Mouse (Mus musculus) forebrain, postnatal 0 days (tissue): ENCODE measurements around the gene Ogt. TPM values are rescaled to one million over a fixed set of nuclear protein-coding genes. Genes with fewer than 3 reads are reported as not detected.

Experiments used
- ATAC-seq: fragments of 200-750 bp; cut with Nextera tagmentation; 2 replicates; pipeline ENCODE4 v1.8.0; 2017; ENCODE audit warnings: mild to moderate bottlenecking, moderate library complexity
- DNase-seq: peaks from one replicate; pipeline ENCODE4 v3.0.0-alpha.2; 2015
- H3K27ac ChIP-seq: fragments of 300-500 bp; sonication (generic); 2 replicates; pipeline ENCODE4 v1.5.1; 2014; ENCODE audit warnings: low read depth, mild to moderate bottlenecking, antibody characterized with exemption, low read length, moderate library complexity, mixed read lengths
- H3K27me3 ChIP-seq: fragments of 300-500 bp; sonication (generic); 2 replicates; pipeline ENCODE4 v1.6.1; 2014; ENCODE audit warnings: mild to moderate bottlenecking, low read length, mixed read lengths; ENCODE audit not compliant: insufficient read depth
- H3K36me3 ChIP-seq: fragments of 300-500 bp; sonication (generic); 2 replicates; pipeline ENCODE4 v1.6.1; 2014; ENCODE audit warnings: mild to moderate bottlenecking, moderate library complexity; ENCODE audit not compliant: insufficient read depth
- H3K4me1 ChIP-seq: fragments of 300-500 bp; sonication (generic); 2 replicates; pipeline ENCODE4 v1.6.1; 2014; ENCODE audit warnings: antibody characterized with exemption; ENCODE audit not compliant: insufficient read depth
- H3K4me2 ChIP-seq: fragments of 300-500 bp; sonication (generic); 2 replicates; pipeline ENCODE4 v1.6.1; 2014; ENCODE audit warnings: low read depth, mild to moderate bottlenecking, moderate library complexity
- H3K4me3 ChIP-seq: fragments of 300-500 bp; sonication (generic); 2 replicates; pipeline ENCODE4 v1.5.1; 2014; ENCODE audit warnings: low read depth, low read length, mixed read lengths
- H3K9ac ChIP-seq: fragments of 300-500 bp; sonication (generic); 2 replicates; pipeline ENCODE4 v1.6.1; 2014; ENCODE audit warnings: mild to moderate bottlenecking
- H3K9me3 ChIP-seq: fragments of 300-500 bp; sonication (generic); 2 replicates; pipeline ENCODE4 v1.6.1; 2016; ENCODE audit warnings: low read length
- CTCF ChIP-seq: sonication (generic); IDR thresholded peaks from 2 replicates; pipeline ENCODE4 v1.5.1; 2016; ENCODE audit warnings: antibody characterized with exemption, control low read depth, low read depth
- WGBS: fragments of 180-500 bp; shearing (Covaris S2); extraction: QIAGEN DNeasy Blood & Tissue Kit; methylation state at CpG from one replicate; pipeline ENCODE4 v1.1.7; 2014; 5-methylcytosine and 5-hydroxymethylcytosine counted together
- polyA plus RNA-seq: library from polyadenylated mRNA; unstranded; fragments of >200 nt; fragmentation: Nextera tagmentation; extraction: Ambion mirVana; gene quantifications from 2 replicates; pipeline ENCODE4 v1.2.1, GENCODE M21; 2015
- total RNA-seq: library from RNA; depleted of rRNA; stranded (reverse); fragments of >200 nt; gene quantifications from 2 replicates; pipeline ENCODE4 v1.2.3, GENCODE M21; 2014; rRNA removed

Gene Ogt
- total and polyA plus RNA-seq, 2 experiments from 2014 or later = 93.6 to 187 TPM

GRCm38 (mm10) chrX:101733828-101734319, 94.0 kb downstream of the Ogt start, which contains the start of gene Cxcr3:
Gene Cxcr3, minus strand, starts transcription at chrX:101734269.
- Histone ChIP-seq H3K4me1 (no peaks in the 10 kb centered on the region), H3K9ac (no peak within 1 kb of the TSS), H3K36me3 (no peaks in the 10 kb centered on the region), H3K27me3 (no peaks in the 10 kb centered on the region), H3K27ac (no peak within 1 kb of the TSS), H3K4me2 (no peak within 1 kb of the TSS), H3K4me3 (no peak within 1 kb of the TSS), H3K9me3 (no peaks in the 10 kb centered on the region)
- no peak for TF ChIP-seq CTCF
- DNase-seq (no peak), ATAC-seq (no peak)
- 46% methylated on average over 11 of the region's 11 CpGs for WGBS

Other genes starting within 250 kb of the Ogt start
- gene Zmym3, start 219.2 kb upstream of the Ogt start, total RNA-seq = 197 and 199 TPM in 2 replicates
- 94.7 and 102 TPM in 2 replicates for gene Zmym3, start 219.2 kb upstream of the Ogt start, polyA plus RNA-seq
- gene Nono, start 210.7 kb upstream of the Ogt start, total RNA-seq = 379 and 402 TPM in 2 replicates
- 246 and 266 TPM in 2 replicates for gene Nono, start 210.7 kb upstream of the Ogt start, polyA plus RNA-seq
- 0.86 and 4.2 TPM in 2 replicates for gene Itgb1bp2, start 191.0 kb upstream of the Ogt start, total RNA-seq
- gene Itgb1bp2, start 191.0 kb upstream of the Ogt start, polyA plus RNA-seq = 0.61 and 0.75 TPM in 2 replicates
- gene Taf1, start 107.3 kb upstream of the Ogt start, total RNA-seq = 38.5 and 44.8 TPM in 2 replicates
- 6.3 and 12.2 TPM in 2 replicates for gene Taf1, start 107.3 kb upstream of the Ogt start, polyA plus RNA-seq
- gene Cxcr3, start 94.2 kb downstream of the Ogt start, total RNA-seq = 0.10 TPM in 1 of 2 replicates, not detected in the other
- gene Cxcr3, start 94.2 kb downstream of the Ogt start, polyA plus RNA-seq = 0.15 and 0.26 TPM in 2 replicates
- gene Gm4779, start 154.4 kb downstream of the Ogt start, total RNA-seq = not detected in 2 replicates
- not detected in 2 replicates for gene Gm4779, start 154.4 kb downstream of the Ogt start, polyA plus RNA-seq
- not detected in 2 replicates for gene 8030474K03Rik, start 154.6 kb downstream of the Ogt start, total RNA-seq
- gene 8030474K03Rik, start 154.6 kb downstream of the Ogt start, polyA plus RNA-seq = not detected in 2 replicates
- gene Nhsl2, start 209.3 kb downstream of the Ogt start, total RNA-seq = 10.5 and 15.8 TPM in 2 replicates
- 2.5 and 4.0 TPM in 2 replicates for gene Nhsl2, start 209.3 kb downstream of the Ogt start, polyA plus RNA-seq